Mouse (Mus musculus) kidney, embryonic 14.5 days (tissue): ENCODE results near the gene Gm10096. TPM values are rescaled to one million over a fixed set of nuclear protein-coding genes. Genes with fewer than 3 reads are reported as not detected.
"Not testable (repeated sequence)": the region's sequence is repeated elsewhere in the genome, so short reads cannot be mapped to it uniquely, and the experiment has no call there.

ENCODE experiments used
- ATAC-seq: fragments of 200-750 bp; cut with Nextera tagmentation; 2 replicates; pipeline ENCODE4 v1.8.0; 2017; ENCODE audit warnings: moderate number of reproducible peaks, mild to moderate bottlenecking, moderate TSS enrichment, moderate library complexity; ENCODE audit not compliant: low FRiP score, low TSS enrichment
- H3K27ac ChIP-seq: fragments of 300-500 bp; sonication (generic); 2 replicates; pipeline ENCODE4 v1.5.1; 2014; ENCODE audit warnings: low read depth, mild to moderate bottlenecking, low read length, moderate library complexity, mixed read lengths
- H3K27me3 ChIP-seq: fragments of 300-500 bp; sonication (generic); 2 replicates; pipeline ENCODE4 v1.6.1; 2014; ENCODE audit warnings: mild to moderate bottlenecking, low read length; ENCODE audit not compliant: control insufficient read depth, insufficient read depth
- H3K36me3 ChIP-seq: fragments of 300-500 bp; sonication (generic); 2 replicates; pipeline ENCODE4 v1.6.1; 2014; ENCODE audit warnings: low read length, mixed read lengths; ENCODE audit not compliant: control insufficient read depth, insufficient read depth
- H3K4me1 ChIP-seq: fragments of 300-500 bp; sonication (generic); 2 replicates; pipeline ENCODE4 v1.6.1; 2014; ENCODE audit warnings: low read length, mixed read lengths; ENCODE audit not compliant: control insufficient read depth, insufficient read depth
- H3K4me2 ChIP-seq: fragments of 300-500 bp; sonication (generic); replicated peaks from 2 replicates; pipeline ENCODE4 v1.6.1; 2014; ENCODE audit warnings: low read depth, mild to moderate bottlenecking, low read length
- H3K4me3 ChIP-seq: fragments of 300-500 bp; sonication (generic); 2 replicates; pipeline ENCODE4 v1.5.1; 2014; ENCODE audit warnings: mild to moderate bottlenecking, low read length
- H3K9ac ChIP-seq: fragments of 300-500 bp; sonication (generic); 2 replicates; pipeline ENCODE4 v1.6.1; 2014; ENCODE audit warnings: low read depth, mild to moderate bottlenecking, low read length, moderate library complexity
- H3K9me3 ChIP-seq: fragments of 300-500 bp; sonication (generic); 2 replicates; pipeline ENCODE4 v1.6.1; 2016; ENCODE audit warnings: low read length; ENCODE audit not compliant: control insufficient read depth
- WGBS: fragments of 180-500 bp; shearing (Covaris S2); extraction: QIAGEN DNeasy Blood & Tissue Kit; methylation state at CpG from one replicate; pipeline ENCODE4 v1.1.7; 2014; 5-methylcytosine and 5-hydroxymethylcytosine counted together
- polyA plus RNA-seq: library from polyadenylated mRNA; unstranded; fragments of >200 nt; fragmentation: Nextera tagmentation; extraction: Ambion mirVana; gene quantifications from 2 replicates; pipeline ENCODE4 v1.2.1, GENCODE M21; 2014

Gene Gm10096
- polyA plus RNA-seq: not detected in 2 replicates

GRCm38 (mm10) chrX:28954602-28955001 is at the start of gene Gm10096:
Gene Gm10096, minus strand, starts transcription at chrX:28954702.
- no CpG with 5 or more reads among the region's 5 CpGs for WGBS
- not testable (repeated sequence) for H3K4me2 ChIP-seq, H3K9ac ChIP-seq, H3K27me3 ChIP-seq, H3K36me3 ChIP-seq, H3K9me3 ChIP-seq, H3K4me3 ChIP-seq, H3K27ac ChIP-seq, ATAC-seq, H3K4me1 ChIP-seq
